Mouse (Mus musculus): ENCODE measurements around the gene Taf1a. TPM values are rescaled to one million over a fixed set of nuclear protein-coding genes. Genes with fewer than 3 reads are reported as not detected.
"Not testable (repeated sequence)": the region's sequence is repeated elsewhere in the genome, so short reads cannot be mapped to it uniquely, and the experiment has no call there.

The Taf1a gene
- polyA plus RNA-seq, 1 experiment from 2014 or later: 6.7 TPM

- 87% methylated on average over 5 of the region's 5 CpGs for WGBS (ENCODE audit: missing documents)
Observed at GRCm38 (mm10) chr1:183374728-183375127, 14.1 kb upstream of the Taf1a start.

GRCm38 (mm10) chr1:183377045-183377444 is 11.7 kb upstream of the Taf1a start:
- H3K36me3 ChIP-seq (ENCODE audit: inconsistent target): no peaks in the 10 kb centered on the region
- H3K27ac ChIP-seq: no peak overlapping the region
- no peak overlapping the region for H3K4me3 ChIP-seq (ENCODE audit: inconsistent target)
- H3K79me2 ChIP-seq (ENCODE audit: inconsistent target): no peaks in the 10 kb centered on the region
- 94% methylated on average over 4 of the region's 4 CpGs for WGBS (ENCODE audit: missing documents)

More at GRCm38 (mm10) chr1:183374728-183375127, 14.1 kb upstream of the Taf1a start:
- Histone ChIP-seq H3K79me2 (ENCODE audit: inconsistent target) (no peaks in the 10 kb centered on the region), H3K36me3 (ENCODE audit: inconsistent target) (no peaks in the 10 kb centered on the region), H3K27ac (no peak overlapping the region), H3K4me3 (ENCODE audit: inconsistent target) (no peak overlapping the region)

GRCm38 (mm10) chr1:183378321-183378941 is 10.3 kb upstream of the Taf1a start:
- Histone ChIP-seq H3K27ac (no peak overlapping the region), H3K4me3 (ENCODE audit: inconsistent target) (no peak overlapping the region), H3K36me3 (ENCODE audit: inconsistent target) (no peaks in the 10 kb centered on the region), H3K79me2 (ENCODE audit: inconsistent target) (no peaks in the 10 kb centered on the region)
- WGBS (ENCODE audit: missing documents): 71% methylated on average over 10 of the region's 10 CpGs

- H3K27ac ChIP-seq; H3K4me3 ChIP-seq (ENCODE audit: inconsistent target); H3K79me2 ChIP-seq (ENCODE audit: inconsistent target); H3K36me3 ChIP-seq (ENCODE audit: inconsistent target): not testable (repeated sequence)
- WGBS (ENCODE audit: missing documents): 92% methylated on average over 3 of the region's 3 CpGs
Observed at GRCm38 (mm10) chr1:183379376-183379775, 9.4 kb upstream of the Taf1a start.

GRCm38 (mm10) chr1:183381816-183382215 is 7.0 kb upstream of the Taf1a start:
- 91% methylated on average over 5 of the region's 5 CpGs for WGBS (ENCODE audit: missing documents)
- Histone ChIP-seq H3K27ac (no peak overlapping the region), H3K79me2 (ENCODE audit: inconsistent target) (no peaks in the 10 kb centered on the region), H3K36me3 (ENCODE audit: inconsistent target) (no peaks in the 10 kb centered on the region), H3K4me3 (ENCODE audit: inconsistent target) (no peak overlapping the region)

GRCm38 (mm10) chr1:183382621-183383020 is 6.2 kb upstream of the Taf1a start:
- H3K79me2 ChIP-seq (ENCODE audit: inconsistent target): no peaks in the 10 kb centered on the region
- 90% methylated on average over 2 of the region's 2 CpGs for WGBS (ENCODE audit: missing documents)
- H3K27ac ChIP-seq: no peak overlapping the region
- no peaks in the 10 kb centered on the region for H3K36me3 ChIP-seq (ENCODE audit: inconsistent target)
- no peak overlapping the region for H3K4me3 ChIP-seq (ENCODE audit: inconsistent target)

- H3K27ac ChIP-seq; H3K4me3 ChIP-seq (ENCODE audit: inconsistent target); H3K36me3 ChIP-seq (ENCODE audit: inconsistent target): not testable (repeated sequence)
- 100% methylated on average over 2 of the region's 3 CpGs for WGBS (ENCODE audit: missing documents)
- peaks cover 32% of the 10 kb centered on the region for H3K79me2 ChIP-seq (ENCODE audit: inconsistent target)
Observed at GRCm38 (mm10) chr1:183387421-183387820, 1.4 kb upstream of the Taf1a start.

GRCm38 (mm10) chr1:183403396-183403795 is 14.6 kb downstream of the Taf1a start:
- Histone ChIP-seq H3K36me3 (ENCODE audit: inconsistent target) (peaks cover 56% of the 10 kb centered on the region), H3K79me2 (ENCODE audit: inconsistent target) (no peaks in the 10 kb centered on the region), H3K4me3 (ENCODE audit: inconsistent target) (no peak overlapping the region), H3K27ac (no peak overlapping the region)
- 100% methylated on average over 3 of the region's 3 CpGs for WGBS (ENCODE audit: missing documents)

GRCm38 (mm10) chr1:183414081-183414727 is 25.4 kb downstream of the Taf1a start:
- Histone ChIP-seq H3K4me3 (ENCODE audit: inconsistent target) (no peak overlapping the region), H3K27ac (no peak overlapping the region), H3K36me3 (ENCODE audit: inconsistent target) (peaks cover 11% of the 10 kb centered on the region; the same call in 1 of the 2 replicates), H3K79me2 (ENCODE audit: inconsistent target) (no peaks in the 10 kb centered on the region)
- WGBS (ENCODE audit: missing documents): 88% methylated on average over 15 of the region's 15 CpGs

GRCm38 (mm10) chr1:183417873-183418272 is 29.1 kb downstream of the Taf1a start, which contains the start of gene Hhipl2:
Gene Hhipl2, plus strand, starts transcription at chr1:183418215.
- no peaks in the 10 kb centered on the region for H3K79me2 ChIP-seq (ENCODE audit: inconsistent target)
- no peaks in the 10 kb centered on the region for H3K36me3 ChIP-seq (ENCODE audit: inconsistent target)
- H3K27ac ChIP-seq: no peak within 1 kb of the TSS
- 90% methylated on average over 12 of the region's 12 CpGs for WGBS (ENCODE audit: missing documents)
- H3K4me3 ChIP-seq (ENCODE audit: inconsistent target): no peak within 1 kb of the TSS

- no peak overlapping the region for H3K4me3 ChIP-seq (ENCODE audit: inconsistent target)
- H3K27ac ChIP-seq: no peak overlapping the region
- no peaks in the 10 kb centered on the region for H3K36me3 ChIP-seq (ENCODE audit: inconsistent target)
- H3K79me2 ChIP-seq (ENCODE audit: inconsistent target): no peaks in the 10 kb centered on the region
- 80% methylated on average over 7 of the region's 7 CpGs for WGBS (ENCODE audit: missing documents)
Observed at GRCm38 (mm10) chr1:183419741-183420140, 31.0 kb downstream of the Taf1a start.

- 54% methylated on average over 10 of the region's 10 CpGs for WGBS (ENCODE audit: missing documents)
- Histone ChIP-seq H3K4me3 (ENCODE audit: inconsistent target) (no peak overlapping the region), H3K79me2 (ENCODE audit: inconsistent target) (no peaks in the 10 kb centered on the region), H3K27ac (no peak overlapping the region), H3K36me3 (ENCODE audit: inconsistent target) (no peaks in the 10 kb centered on the region)
Observed at GRCm38 (mm10) chr1:183420296-183420695, 31.5 kb downstream of the Taf1a start.

- no peak overlapping the region for H3K27ac ChIP-seq
- H3K4me3 ChIP-seq (ENCODE audit: inconsistent target): no peak overlapping the region
- over 99% methylated on average over 7 of the region's 7 CpGs for WGBS (ENCODE audit: missing documents)
- H3K36me3 ChIP-seq (ENCODE audit: inconsistent target): no peaks in the 10 kb centered on the region
- no peaks in the 10 kb centered on the region for H3K79me2 ChIP-seq (ENCODE audit: inconsistent target)
Observed at GRCm38 (mm10) chr1:183424100-183424499, 35.3 kb downstream of the Taf1a start.

GRCm38 (mm10) chr1:183434918-183435317 is 46.1 kb downstream of the Taf1a start:
- Histone ChIP-seq H3K4me3 (ENCODE audit: inconsistent target) (no peak overlapping the region), H3K27ac (no peak overlapping the region), H3K79me2 (ENCODE audit: inconsistent target) (no peaks in the 10 kb centered on the region), H3K36me3 (ENCODE audit: inconsistent target) (no peaks in the 10 kb centered on the region)
- WGBS (ENCODE audit: missing documents): 50% methylated on average over 9 of the region's 9 CpGs

- no peak overlapping the region for H3K4me3 ChIP-seq (ENCODE audit: inconsistent target)
- H3K27ac ChIP-seq: no peak overlapping the region
- H3K79me2 ChIP-seq (ENCODE audit: inconsistent target): no peaks in the 10 kb centered on the region
- 22% methylated on average over 22 of the region's 22 CpGs for WGBS (ENCODE audit: missing documents)
- H3K36me3 ChIP-seq (ENCODE audit: inconsistent target): no peaks in the 10 kb centered on the region
Observed at GRCm38 (mm10) chr1:183439036-183439435, 50.3 kb downstream of the Taf1a start.

Measured in macrophage (primary cell).